In genomic region chr9:99987376-99987775, GRCm38 (mm10) we compare ENCODE assay signal across 13 mouse cellular contexts.
"Had no signal": no experiment of that assay in that cellular context is flagged by ENCODE, and none has a peak within 500 bp of the region (broad histone marks: within the 10 kb centered on the region; RNA-seq: fewer than 3 reads in every experiment).

No protein-coding gene starts in this region.

- H3K4me2 ChIP-seq: liver, embryonic 12.5 days; liver, embryonic 15.5 days; midbrain, embryonic 11.5 days had no signal

- DNase-seq: kidney, adult 2 months; kidney, postnatal 10 days; kidney, postnatal 4 days; liver; lung, adult 2 months; lung, postnatal 14 days; lung, postnatal 4 days; midbrain, embryonic 14.5 days; thymus, adult 18-20 months; thymus, postnatal 36 days had no signal

- H3K4me3 ChIP-seq: liver, embryonic 12.5 days; liver, embryonic 15.5 days had no signal

- H3K36me3 ChIP-seq: liver, embryonic 12.5 days; liver, embryonic 15.5 days had no signal

- H3K27me3 ChIP-seq: liver, embryonic 12.5 days; liver, embryonic 15.5 days had no signal

- H3K9ac ChIP-seq: liver, embryonic 12.5 days; liver, embryonic 15.5 days had no signal

- H3K9me3 ChIP-seq: liver, embryonic 15.5 days had no signal

- ATAC-seq: liver, embryonic 12.5 days had no signal

- H3K4me1 ChIP-seq: liver, embryonic 12.5 days; liver, embryonic 15.5 days had no signal

- H3K27ac ChIP-seq: liver, embryonic 12.5 days; liver, embryonic 15.5 days had no signal
